Mouse (Mus musculus): ENCODE measurements around the gene Gpatch8.

GRCm38 (mm10) chr11:102495742-102496141 lies 60.5 kb downstream of the Gpatch8 start:
- TF ChIP-seq POLR2A (IDR thresholded peaks at IDR 0.05; ENCODE audit: low read depth, low read length) (no peak), CTCF (IDR thresholded peaks at IDR 0.05; ENCODE audit: extremely low read depth, insufficient read length, insufficient replicate concordance, low read depth, low read length) (no peak)
